Mouse (Mus musculus) forebrain, embryonic 16.5 days (tissue): Measurements from ENCODE around the gene Bspry. TPM values are rescaled to one million over a fixed set of nuclear protein-coding genes. Genes with fewer than 3 reads are reported as not detected.

Experiments used
- ATAC-seq: fragments of 200-750 bp; cut with Nextera tagmentation; 2 replicates; pipeline ENCODE4 v1.8.0; 2017; ENCODE audit warnings: mild to moderate bottlenecking, moderate library complexity
- H3K27ac ChIP-seq: fragments of 300-500 bp; sonication (generic); 2 replicates; pipeline ENCODE4 v1.5.1; 2014; ENCODE audit warnings: low read length, control low read depth
- H3K27me3 ChIP-seq: fragments of 300-500 bp; sonication (generic); replicated peaks from 2 replicates; pipeline ENCODE4 v1.6.1; 2014; ENCODE audit warnings: low read length; ENCODE audit not compliant: control insufficient read depth, insufficient read depth
- H3K36me3 ChIP-seq: fragments of 300-500 bp; sonication (generic); 2 replicates; pipeline ENCODE4 v1.6.1; 2014; ENCODE audit not compliant: control insufficient read depth, insufficient read depth
- H3K4me1 ChIP-seq: fragments of 300-500 bp; sonication (generic); replicated peaks from 2 replicates; pipeline ENCODE4 v1.6.1; 2014; ENCODE audit warnings: low read length; ENCODE audit not compliant: control insufficient read depth, insufficient read depth
- H3K4me2 ChIP-seq: fragments of 300-500 bp; sonication (generic); 2 replicates; pipeline ENCODE4 v1.6.1; 2014; ENCODE audit warnings: mild to moderate bottlenecking, low read length, control low read depth
- H3K4me3 ChIP-seq: fragments of 300-500 bp; sonication (generic); replicated peaks from 2 replicates; pipeline ENCODE4 v1.5.1; 2014; ENCODE audit warnings: mild to moderate bottlenecking, low read length, control low read depth
- H3K9ac ChIP-seq: fragments of 300-500 bp; sonication (generic); replicated peaks from 2 replicates; pipeline ENCODE4 v1.6.1; 2014; ENCODE audit warnings: low read depth, low read length, control low read depth
- H3K9me3 ChIP-seq: fragments of 300-500 bp; sonication (generic); 2 replicates; pipeline ENCODE4 v1.6.1; 2016; ENCODE audit warnings: low read length; ENCODE audit not compliant: control insufficient read depth
- WGBS: fragments of 180-500 bp; shearing (Covaris S2); extraction: QIAGEN DNeasy Blood & Tissue Kit; methylation state at CpG from one replicate; pipeline ENCODE4 v1.1.7; 2014; 5-methylcytosine and 5-hydroxymethylcytosine counted together
- polyA plus RNA-seq: library from polyadenylated mRNA; unstranded; fragments of >200 nt; fragmentation: Nextera tagmentation; extraction: Ambion mirVana; gene quantifications from 2 replicates; pipeline ENCODE4 v1.2.1, GENCODE M21; 2015

The Bspry gene
- polyA plus RNA-seq, 1 experiment from 2014 or later, result 0.71 TPM

GRCm38 (mm10) chr4:62506798-62507197 is 26.9 kb downstream of the Bspry start:
- H3K27ac ChIP-seq, result no peak overlapping the region
- peaks cover 24% of the 10 kb centered on the region for H3K36me3 ChIP-seq
- H3K9ac ChIP-seq, result no peak overlapping the region
- no peak for ATAC-seq
- H3K4me3 ChIP-seq, result no peak overlapping the region
- H3K9me3 ChIP-seq, result no peaks in the 10 kb centered on the region
- H3K27me3 ChIP-seq, result no peaks in the 10 kb centered on the region
- no peak overlapping the region for H3K4me2 ChIP-seq
- no peaks in the 10 kb centered on the region for H3K4me1 ChIP-seq
- WGBS, result 88% methylated on average over 2 of the region's 2 CpGs

- Histone ChIP-seq H3K27ac (no peak overlapping the region), H3K27me3 (no peaks in the 10 kb centered on the region), H3K4me2 (no peak overlapping the region), H3K9ac (no peak overlapping the region), H3K9me3 (no peaks in the 10 kb centered on the region), H3K36me3 (peaks cover 33% of the 10 kb centered on the region), H3K4me3 (no peak overlapping the region), H3K4me1 (no peaks in the 10 kb centered on the region)
- WGBS, result 91% methylated on average over 5 of the region's 5 CpGs
- ATAC-seq, result no peak
These were observed 29.0 kb downstream of the Bspry start for GRCm38 (mm10) chr4:62508839-62509238.

GRCm38 (mm10) chr4:62509946-62510345 is 30.1 kb downstream of the Bspry start:
- Histone ChIP-seq H3K4me1 (no peaks in the 10 kb centered on the region), H3K36me3 (peaks cover 33% of the 10 kb centered on the region), H3K27ac (no peak overlapping the region), H3K9me3 (no peaks in the 10 kb centered on the region), H3K27me3 (no peaks in the 10 kb centered on the region), H3K4me3 (no peak overlapping the region), H3K9ac (no peak overlapping the region), H3K4me2 (no peak overlapping the region)
- ATAC-seq, result no peak
- WGBS, result 93% methylated on average over 11 of the region's 11 CpGs

- Histone ChIP-seq H3K4me2 (no peak overlapping the region), H3K9me3 (no peaks in the 10 kb centered on the region), H3K36me3 (peaks cover 22% of the 10 kb centered on the region), H3K9ac (no peak overlapping the region), H3K4me1 (peaks cover 8% of the 10 kb centered on the region), H3K27me3 (no peaks in the 10 kb centered on the region), H3K4me3 (no peak overlapping the region), H3K27ac (no peak overlapping the region)
- no peak for ATAC-seq
- 49% methylated on average over 11 of the region's 11 CpGs for WGBS
These were observed 34.2 kb downstream of the Bspry start for GRCm38 (mm10) chr4:62513998-62514506.

- Histone ChIP-seq H3K9me3 (no peaks in the 10 kb centered on the region), H3K27me3 (no peaks in the 10 kb centered on the region), H3K4me1 (peaks cover 11% of the 10 kb centered on the region), H3K27ac (no peak overlapping the region), H3K36me3 (peaks cover 16% of the 10 kb centered on the region), H3K9ac (no peak overlapping the region), H3K4me2 (no peak overlapping the region), H3K4me3 (no peak overlapping the region)
- WGBS, result 86% methylated on average over 7 of the region's 7 CpGs
- no peak for ATAC-seq
These were observed 35.1 kb downstream of the Bspry start for GRCm38 (mm10) chr4:62514995-62515394.

- no peak for ATAC-seq
- Histone ChIP-seq H3K4me2 (no peak overlapping the region), H3K9ac (no peak overlapping the region), H3K27me3 (no peaks in the 10 kb centered on the region), H3K4me1 (peaks cover 11% of the 10 kb centered on the region), H3K9me3 (no peaks in the 10 kb centered on the region), H3K4me3 (no peak overlapping the region), H3K27ac (no peak overlapping the region), H3K36me3 (peaks cover 12% of the 10 kb centered on the region)
- 88% methylated on average over 3 of the region's 3 CpGs for WGBS
These were observed 35.6 kb downstream of the Bspry start for GRCm38 (mm10) chr4:62515490-62515889.

GRCm38 (mm10) chr4:62516079-62516478 is 36.2 kb downstream of the Bspry start:
- peaks cover 12% of the 10 kb centered on the region; the same call in 1 of the 2 replicates for H3K36me3 ChIP-seq
- 59% methylated on average over 2 of the region's 2 CpGs for WGBS
- H3K4me1 ChIP-seq, result peaks cover 11% of the 10 kb centered on the region
- no peaks in the 10 kb centered on the region for H3K9me3 ChIP-seq
- H3K4me3 ChIP-seq, result no peak overlapping the region
- no peaks in the 10 kb centered on the region for H3K27me3 ChIP-seq
- no peak overlapping the region for H3K9ac ChIP-seq
- ATAC-seq, result no peak
- H3K4me2 ChIP-seq, result no peak overlapping the region
- no peak overlapping the region for H3K27ac ChIP-seq

GRCm38 (mm10) chr4:62516579-62516978 is 36.7 kb downstream of the Bspry start:
- Histone ChIP-seq H3K9ac (no peak overlapping the region), H3K27ac (no peak overlapping the region), H3K4me3 (no peak overlapping the region), H3K4me2 (no peak overlapping the region), H3K36me3 (peaks cover 12% of the 10 kb centered on the region; the same call in 1 of the 2 replicates), H3K27me3 (no peaks in the 10 kb centered on the region), H3K4me1 (peaks cover 11% of the 10 kb centered on the region), H3K9me3 (no peaks in the 10 kb centered on the region)
- no peak for ATAC-seq
- WGBS, result 86% methylated on average over 1 of the region's 1 CpGs

GRCm38 (mm10) chr4:62517046-62517445 is 37.2 kb downstream of the Bspry start:
- no peaks in the 10 kb centered on the region for H3K9me3 ChIP-seq
- ATAC-seq, result no peak
- no peak overlapping the region for H3K4me3 ChIP-seq
- H3K4me1 ChIP-seq, result peaks cover 11% of the 10 kb centered on the region
- no peak overlapping the region for H3K27ac ChIP-seq
- no peaks in the 10 kb centered on the region for H3K27me3 ChIP-seq
- 90% methylated on average over 8 of the region's 8 CpGs for WGBS
- H3K36me3 ChIP-seq, result peaks cover 9% of the 10 kb centered on the region; the same call in 1 of the 2 replicates
- no peak overlapping the region for H3K9ac ChIP-seq
- no peak overlapping the region for H3K4me2 ChIP-seq
